Mouse (Mus musculus) E14TG2a.4 (cell line): ENCODE results near the gene Flt4.

ENCODE experiments used
- CTCF ChIP-seq: conservative IDR thresholded peaks from 2 replicates; pipeline ENCODE4 v1.5.1; 2014; ENCODE audit warnings: low read length
- NANOG ChIP-seq: IDR thresholded peaks from 2 replicates; pipeline ENCODE4 v1.6.1; 2014; ENCODE audit warnings: borderline replicate concordance, low read length, mixed read lengths
- POU5F1 ChIP-seq: IDR thresholded peaks from 2 replicates; pipeline ENCODE4 v1.6.1; 2014; ENCODE audit warnings: low read length, borderline replicate concordance

GRCm38 (mm10) chr11:49618476-49618875 is 9.4 kb downstream of the Flt4 start:
- TF ChIP-seq CTCF (no peak), NANOG (no peak), POU5F1 (no peak)
